In the genomic region with DNA sequence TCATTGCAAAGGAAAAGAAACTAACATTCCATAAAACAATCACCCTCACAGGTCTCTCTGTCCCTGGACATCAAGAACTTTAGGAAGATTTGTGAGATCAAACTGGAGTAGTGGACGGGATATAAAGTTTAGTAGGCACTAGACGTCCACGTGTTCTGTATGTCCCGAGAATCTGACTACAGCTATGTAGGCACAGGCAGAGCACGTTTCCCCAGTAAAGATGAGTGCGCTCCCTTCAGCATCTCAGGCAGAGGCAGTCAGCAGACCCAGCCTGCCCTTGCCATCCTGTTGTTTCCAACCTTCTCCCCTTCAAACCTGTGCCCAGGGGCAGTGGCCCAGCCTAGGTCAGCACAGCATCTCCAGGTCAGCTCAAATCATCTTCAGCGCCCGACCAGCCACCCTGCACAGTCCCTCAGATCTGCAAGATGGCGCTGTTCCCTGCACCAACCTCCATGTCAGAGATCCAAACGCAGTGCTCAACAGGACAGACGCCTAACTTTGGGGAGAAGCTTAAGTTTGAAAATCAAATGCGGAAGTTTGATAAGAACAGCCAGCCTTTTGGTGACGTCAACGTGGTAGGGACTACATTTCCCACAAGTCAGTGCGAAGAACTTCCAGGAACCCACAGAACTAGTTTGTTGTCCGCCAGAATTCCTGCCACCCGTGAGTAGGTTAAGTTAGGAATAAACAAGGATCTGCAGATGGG, we compare ENCODE assay signal across 8 mouse cellular contexts. TPM values are rescaled to one million over a fixed set of nuclear protein-coding genes. Genes with fewer than 3 reads are reported as not detected.
DNase-seq lines count a peak whose midpoint lies in the region; ATAC-seq lines count a peak whose summit lies in the region.

A gene (minus strand): TSS at position 552 of the 706 bp plus-strand sequence.

- no peaks in the 10 kb centered on the region for H3K36me3 ChIP-seq in forebrain, embryonic 11.5 days (ENCODE audit: control insufficient read depth, insufficient read depth, low read length)
- H3K36me3 ChIP-seq in heart, embryonic 16.5 days (ENCODE audit: control insufficient read depth, insufficient read depth) = no peaks in the 10 kb centered on the region
- no peaks in the 10 kb centered on the region for H3K36me3 ChIP-seq in liver, embryonic 15.5 days (replicated peaks)
- H3K36me3 ChIP-seq in neural tube, embryonic 12.5 days = no peaks in the 10 kb centered on the region

- peak; percentile 91 for ATAC-seq in forebrain, embryonic 11.5 days (replicated peaks; ENCODE audit: low FRiP score)
- ATAC-seq in heart, embryonic 16.5 days (replicated peaks; ENCODE audit: extremely low read depth, insufficient read depth, low FRiP score) = peak; percentile 86
- ATAC-seq in liver, embryonic 15.5 days (ENCODE audit: insufficient read depth) = peak; percentile 88
- peak; percentile 94 for ATAC-seq in neural tube, embryonic 12.5 days (ENCODE audit: low FRiP score, low read depth)

- peak within 1 kb of the TSS; percentile 52 for H3K4me2 ChIP-seq in forebrain, embryonic 11.5 days (ENCODE audit: low read depth, low read length, severe bottlenecking)
- H3K4me2 ChIP-seq in heart, embryonic 16.5 days (ENCODE audit: low read depth, low read length) = peak within 1 kb of the TSS; percentile 67
- peak within 1 kb of the TSS; percentile 84 for H3K4me2 ChIP-seq in liver, embryonic 15.5 days
- H3K4me2 ChIP-seq in neural tube, embryonic 12.5 days (replicated peaks) = peak within 1 kb of the TSS; percentile 68

- H3K9me3 ChIP-seq in forebrain, embryonic 11.5 days (ENCODE audit: control insufficient read depth, low read length) = no peaks in the 10 kb centered on the region
- H3K9me3 ChIP-seq in heart, embryonic 16.5 days (replicated peaks; ENCODE audit: control insufficient read depth, low read length) = no peaks in the 10 kb centered on the region
- H3K9me3 ChIP-seq in liver, embryonic 15.5 days (replicated peaks) = no peaks in the 10 kb centered on the region
- H3K9me3 ChIP-seq in neural tube, embryonic 12.5 days = no peaks in the 10 kb centered on the region

- peak within 1 kb of the TSS; percentile 60 for H3K9ac ChIP-seq in forebrain, embryonic 11.5 days (ENCODE audit: low read length)
- peak within 1 kb of the TSS; percentile 66 for H3K9ac ChIP-seq in heart, embryonic 16.5 days (ENCODE audit: low read length)
- peak within 1 kb of the TSS; percentile 59 for H3K9ac ChIP-seq in liver, embryonic 15.5 days
- H3K9ac ChIP-seq in neural tube, embryonic 12.5 days = peak within 1 kb of the TSS; percentile 55

- H3K4me3 ChIP-seq in forebrain, embryonic 11.5 days (ENCODE audit: low read depth, low read length) = peak within 1 kb of the TSS; percentile 47
- peak within 1 kb of the TSS; percentile 57 for H3K4me3 ChIP-seq in heart, embryonic 16.5 days (ENCODE audit: low read length)
- H3K4me3 ChIP-seq in liver, embryonic 15.5 days (replicated peaks) = peak within 1 kb of the TSS; percentile 68
- H3K4me3 ChIP-seq in neural tube, embryonic 12.5 days = peak within 1 kb of the TSS; percentile 45

- no peak within 1 kb of the TSS for H3K27ac ChIP-seq in forebrain, embryonic 11.5 days (ENCODE audit: low read depth, low read length)
- H3K27ac ChIP-seq in heart, embryonic 16.5 days (ENCODE audit: low read length) = peak within 1 kb of the TSS; percentile 71
- peak within 1 kb of the TSS; percentile 76 for H3K27ac ChIP-seq in liver, embryonic 15.5 days (replicated peaks)
- H3K27ac ChIP-seq in neural tube, embryonic 12.5 days = no peak within 1 kb of the TSS

- no peaks in the 10 kb centered on the region for H3K27me3 ChIP-seq in forebrain, embryonic 11.5 days (ENCODE audit: control insufficient read depth, insufficient read depth, low read length)
- no peaks in the 10 kb centered on the region for H3K27me3 ChIP-seq in heart, embryonic 16.5 days (ENCODE audit: control insufficient read depth, insufficient read depth, low read length)
- H3K27me3 ChIP-seq in liver, embryonic 15.5 days = no peaks in the 10 kb centered on the region
- H3K27me3 ChIP-seq in neural tube, embryonic 12.5 days (replicated peaks) = no peaks in the 10 kb centered on the region

- 21% methylated on average over 17 of the region's 17 CpGs for WGBS in forebrain, embryonic 11.5 days
- 10% methylated on average over 17 of the region's 17 CpGs for WGBS in heart, embryonic 16.5 days
- WGBS in liver, embryonic 15.5 days (ENCODE audit: insufficient replicate concordance) = 12% methylated on average over 17 of the region's 17 CpGs
- WGBS in neural tube, embryonic 12.5 days = 21% methylated on average over 17 of the region's 17 CpGs

- peak; percentile 75 to 80 for DNase-seq in CD8-positive naive resting alpha-beta T cell, adult 2 months (ENCODE audit: low read depth in 2 of 2, low spot score in 2 of 2)
- peak; percentile 84 for DNase-seq in c-Kit-positive CD71-positive TER-119-negative erythroid progenitor cells, embryonic 14.5 days (ENCODE audit: low read depth)
- DNase-seq in forebrain, embryonic 11.5 days (ENCODE audit: low spot score) = peak; percentile 73
- peak; percentile 91 to 93 for DNase-seq in kidney, postnatal 36 days
- peak; percentile 92 for DNase-seq in telencephalon, adult 2 months (ENCODE audit: low read depth, low spot score)

- no peaks in the 10 kb centered on the region for H3K4me1 ChIP-seq in forebrain, embryonic 11.5 days (replicated peaks; ENCODE audit: control insufficient read depth, insufficient read depth, low read length)
- H3K4me1 ChIP-seq in heart, embryonic 16.5 days (ENCODE audit: control insufficient read depth, insufficient read depth, low read length) = peaks cover 9% of the 10 kb centered on the region
- peaks cover 15% of the 10 kb centered on the region for H3K4me1 ChIP-seq in liver, embryonic 15.5 days (replicated peaks)
- peaks cover 3% of the 10 kb centered on the region; the same call in 1 of the 2 replicates for H3K4me1 ChIP-seq in neural tube, embryonic 12.5 days

RNA-seq across cellular contexts. Expression of the gene that starts here (rescaled TPM):
- 1.7 and 2.3 TPM in 2 replicates for polyA plus RNA-seq in forebrain, embryonic 11.5 days (2014; fragmentation: Nextera tagmentation; extraction: Ambion mirVana)
- polyA plus RNA-seq in heart, embryonic 16.5 days (2015; fragmentation: Nextera tagmentation; extraction: Ambion mirVana) = 1.8 TPM in 2 replicates
- 0.67 and 0.90 TPM in 2 replicates for polyA plus RNA-seq in liver, embryonic 15.5 days (2015; fragmentation: Nextera tagmentation; extraction: Ambion mirVana)
- 1.7 and 2.0 TPM in 2 replicates for polyA plus RNA-seq in neural tube, embryonic 12.5 days (2016; fragmentation: Nextera tagmentation; extraction: Ambion mirVana)

Comparison
In these comparisons a context has a peak if more than half of its experiments do, and no peak if none do; other contexts are left out.
1. Peak in ATAC-seq, H3K4me3 ChIP-seq, H3K27ac ChIP-seq, H3K9ac ChIP-seq and H3K4me2 ChIP-seq in liver, embryonic 15.5 days; RNA of the gene not detected or under 1 TPM.